Mouse (Mus musculus): Measurements from ENCODE around the gene Cdk17.

The Cdk17 gene

DNA sequence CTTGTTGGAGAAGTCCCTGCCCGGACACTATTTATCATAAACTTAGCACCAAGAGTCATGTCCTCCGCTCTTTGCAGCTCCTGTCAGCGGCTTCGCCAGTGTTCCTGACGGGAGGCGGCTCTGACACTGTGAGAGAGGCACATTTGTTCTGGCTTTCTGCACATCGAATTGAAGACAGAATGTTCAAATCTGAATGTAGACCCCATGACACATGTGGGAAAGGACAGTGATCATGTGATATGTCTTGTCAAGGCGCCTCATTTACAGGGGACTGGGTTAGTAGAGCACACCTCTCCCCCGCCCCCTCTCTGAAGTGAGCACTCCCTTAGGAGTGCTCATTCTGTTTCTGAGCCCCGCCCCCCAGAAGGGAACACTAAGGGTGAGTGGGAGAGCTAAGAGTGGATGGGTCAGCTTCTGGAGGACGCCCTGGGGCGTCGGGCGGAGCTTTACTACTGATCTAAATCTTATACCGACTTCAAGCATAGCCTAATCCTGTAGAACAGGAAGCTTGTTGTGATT is 101.4 kb downstream of the Cdk17 start:
- ChIA-PET POLR2A (interaction anchor here in 3 of 4 experiments (0.6 to 2.5 kb wide), 12 partner anchors 10 to 212 kb away, joined by 3 to 9 read pairs (median 4); no protein-coding TSS in a partner anchor), CTCF (interaction anchor here in 3 of 4 experiments (0.5 to 1.8 kb wide), 5 partner anchors 11 to 226 kb away, joined by 3 to 7 read pairs (median 3); no protein-coding TSS in a partner anchor)

DNA sequence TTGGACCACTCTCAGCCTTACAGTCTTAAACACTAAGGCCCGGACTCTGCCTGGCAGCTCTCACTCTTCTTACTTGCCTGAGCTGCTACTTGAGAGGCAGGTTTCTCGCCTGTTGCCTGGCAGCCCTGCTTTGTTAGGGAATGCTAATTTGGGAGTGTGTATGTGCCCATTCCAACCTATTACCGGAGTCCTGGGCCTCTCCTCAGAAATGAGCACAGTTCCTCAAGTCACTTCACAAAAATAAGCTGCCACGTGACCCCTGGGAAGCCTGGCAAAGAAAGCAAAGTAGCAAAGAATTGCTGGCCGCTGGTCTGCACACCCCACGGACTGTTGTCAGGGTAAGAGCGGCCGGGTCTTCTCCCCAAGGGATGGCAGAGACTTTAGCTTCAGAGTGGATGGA is 102.8 kb downstream of the Cdk17 start:
- CTCF ChIA-PET: interaction anchor here in 2 of 4 experiments (0.6 to 0.7 kb wide), 3 partner anchors 19 to 182 kb away, joined by 3 to 5 read pairs (median 3); partner anchors contain the start of gene Cfap54 (in 1 of the 2)
- POLR2A ChIA-PET: interaction anchor here in 3 of 4 experiments (0.5 to 2.8 kb wide), 8 partner anchors 9 to 358 kb away, joined by 3 to 12 read pairs (median 4); no protein-coding TSS in a partner anchor

DNA sequence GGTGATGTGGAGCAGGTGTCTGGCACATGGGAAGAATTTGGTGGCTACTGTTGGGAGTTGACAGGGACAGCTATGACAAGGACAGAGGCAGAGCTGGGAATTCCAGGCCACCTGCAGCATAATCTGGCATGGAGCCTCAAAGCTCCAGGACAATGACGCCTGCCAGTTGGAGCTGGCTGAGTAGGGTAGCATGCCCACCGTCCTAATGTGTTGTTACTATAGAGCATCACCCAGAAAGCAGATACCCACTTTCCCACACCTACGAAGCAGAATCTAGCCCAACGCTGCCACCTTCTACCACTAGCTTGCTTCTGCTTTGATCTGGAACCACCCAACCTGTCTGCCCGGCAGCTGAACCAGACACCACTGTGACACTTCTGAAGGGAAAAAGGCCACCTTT is 103.3 kb downstream of the Cdk17 start:
- CTCF ChIA-PET: interaction anchor here in 3 of 4 experiments (0.6 to 1.1 kb wide), 5 partner anchors 9 to 664 kb away, joined by 3 to 5 read pairs (median 3); partner anchors contain the start of gene Cfap54 (in 1 of the 3)
- POLR2A ChIA-PET: interaction anchor here in 3 of 4 experiments (0.5 to 2.8 kb wide), 10 partner anchors 9 to 1348 kb away, joined by 3 to 12 read pairs (median 4); no protein-coding TSS in a partner anchor

DNA sequence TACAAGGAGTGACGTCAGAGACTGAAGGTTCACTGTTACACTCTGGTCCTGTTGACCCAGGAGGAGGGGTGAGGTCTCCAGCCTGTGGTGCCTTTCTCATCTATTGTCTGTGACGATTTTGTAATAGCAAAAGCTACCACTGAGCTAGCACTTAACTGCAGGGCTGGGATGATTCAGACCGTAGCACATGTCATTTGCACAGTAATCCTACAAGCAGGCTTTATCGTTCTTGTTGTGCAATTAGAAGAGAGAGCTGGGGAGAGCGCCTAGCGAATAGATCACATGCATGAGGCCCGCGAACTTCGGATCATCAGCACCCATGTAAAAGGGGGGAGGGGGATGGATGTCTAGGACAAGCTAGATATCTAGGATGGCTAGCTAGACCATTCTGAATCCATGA is 105.2 kb downstream of the Cdk17 start:
- CTCF ChIA-PET: no interaction called here
- POLR2A ChIA-PET: interaction anchor here in 2 of 4 experiments (0.8 to 2.4 kb wide), 3 partner anchors 8 to 22 kb away, joined by 3 to 6 read pairs (median 4); no protein-coding TSS in a partner anchor

DNA sequence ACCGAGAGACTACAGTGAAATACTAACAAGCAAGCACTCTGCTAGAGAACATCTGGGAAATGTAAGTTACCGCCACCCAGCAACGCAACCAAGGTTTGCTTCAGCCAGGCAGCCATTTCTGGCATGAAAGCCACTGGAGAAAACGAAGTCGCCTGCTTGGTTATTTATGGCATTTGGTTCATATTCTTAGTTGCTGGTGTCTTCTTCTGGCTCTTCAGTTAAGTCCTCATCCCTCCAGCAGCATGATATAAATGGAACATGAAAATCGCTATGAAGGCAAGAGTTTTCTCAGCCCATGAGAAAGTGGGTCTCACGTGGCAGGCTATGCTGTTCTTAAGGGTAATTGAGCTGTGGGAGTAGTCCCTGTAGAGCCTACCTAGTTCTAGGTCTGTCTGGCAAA is 105.8 kb downstream of the Cdk17 start:
- ChIA-PET POLR2A (interaction anchor here in 2 of 4 experiments (0.8 to 2.4 kb wide), 4 partner anchors 8 to 23 kb away, joined by 3 to 6 read pairs (median 4); no protein-coding TSS in a partner anchor), CTCF (no interaction called here)

DNA sequence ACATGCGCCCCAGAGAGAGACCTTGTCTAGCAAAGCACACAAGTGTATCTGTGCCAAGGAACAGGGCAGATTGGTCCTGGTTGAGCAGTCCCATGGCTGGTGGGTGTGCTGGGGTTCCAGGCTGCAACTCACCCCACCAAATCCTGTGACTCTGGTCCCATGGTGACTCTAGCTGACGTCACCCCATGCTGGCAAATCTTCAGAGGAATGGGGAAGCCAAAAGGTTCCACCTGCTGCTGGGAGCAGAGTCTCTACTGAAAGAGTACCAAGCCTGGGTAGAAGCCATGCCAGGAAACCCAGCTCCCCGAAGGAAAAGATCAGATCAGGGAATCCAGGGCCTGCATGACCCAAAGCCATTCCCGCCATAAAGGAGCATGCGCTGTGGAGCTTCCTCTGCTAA is 106.8 kb downstream of the Cdk17 start:
- ChIA-PET POLR2A (interaction anchor here in 1 of 4 experiments (1.1 to 1.5 kb wide), 2 partner anchors 9 to 11 kb away, joined by 3 to 4 read pairs; no protein-coding TSS in a partner anchor), CTCF (interaction anchor here in 1 of 4 experiments (0.5 kb wide), 1 partner anchor 162 kb away, joined by 5 read pairs; no protein-coding TSS in a partner anchor)

DNA sequence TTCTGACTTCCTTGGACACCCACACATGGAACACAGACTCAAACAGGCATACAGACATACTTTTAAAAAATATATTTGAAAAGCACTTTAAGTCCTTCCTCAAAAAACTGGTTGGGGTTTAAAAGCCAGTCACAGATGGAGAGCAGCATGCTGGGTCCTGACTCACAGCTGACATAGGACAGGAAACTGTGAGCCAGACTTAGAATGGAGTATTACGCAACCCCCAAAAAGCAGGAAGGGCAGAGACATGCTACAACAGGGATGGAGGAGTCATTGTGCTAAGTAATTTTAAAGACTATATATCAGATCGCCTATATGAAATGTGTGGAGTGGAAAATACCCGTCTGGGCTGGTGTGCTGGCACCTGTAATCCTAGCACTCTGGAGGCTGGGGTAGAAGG is 107.7 kb downstream of the Cdk17 start:
- POLR2A ChIA-PET: interaction anchor here in 1 of 4 experiments (1.2 kb wide), 1 partner anchor 14 kb away, joined by 5 read pairs; no protein-coding TSS in a partner anchor
- CTCF ChIA-PET: no interaction called here

DNA sequence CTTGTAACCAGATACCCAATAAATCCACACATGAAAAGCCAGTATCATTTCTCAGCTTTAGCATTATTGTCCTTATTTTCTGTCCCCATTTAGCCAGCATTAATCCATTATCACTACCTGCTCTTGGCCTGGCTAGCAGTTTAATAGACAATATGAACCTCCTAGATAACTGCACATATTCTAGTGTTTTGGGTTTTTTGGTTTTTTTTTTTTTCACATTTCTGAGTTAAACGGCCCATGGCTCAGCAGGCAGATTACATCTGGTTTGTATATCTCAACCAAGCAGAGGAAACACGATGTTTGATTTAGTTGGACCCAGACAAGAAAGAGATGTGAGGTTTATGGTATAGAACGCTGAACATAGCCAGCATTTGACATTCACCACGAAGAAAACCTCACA is 109.1 kb downstream of the Cdk17 start:
- POLR2A ChIA-PET: interaction anchor here in 1 of 4 experiments (1.5 kb wide), 1 partner anchor 10 kb away, joined by 4 read pairs; no protein-coding TSS in a partner anchor

DNA sequence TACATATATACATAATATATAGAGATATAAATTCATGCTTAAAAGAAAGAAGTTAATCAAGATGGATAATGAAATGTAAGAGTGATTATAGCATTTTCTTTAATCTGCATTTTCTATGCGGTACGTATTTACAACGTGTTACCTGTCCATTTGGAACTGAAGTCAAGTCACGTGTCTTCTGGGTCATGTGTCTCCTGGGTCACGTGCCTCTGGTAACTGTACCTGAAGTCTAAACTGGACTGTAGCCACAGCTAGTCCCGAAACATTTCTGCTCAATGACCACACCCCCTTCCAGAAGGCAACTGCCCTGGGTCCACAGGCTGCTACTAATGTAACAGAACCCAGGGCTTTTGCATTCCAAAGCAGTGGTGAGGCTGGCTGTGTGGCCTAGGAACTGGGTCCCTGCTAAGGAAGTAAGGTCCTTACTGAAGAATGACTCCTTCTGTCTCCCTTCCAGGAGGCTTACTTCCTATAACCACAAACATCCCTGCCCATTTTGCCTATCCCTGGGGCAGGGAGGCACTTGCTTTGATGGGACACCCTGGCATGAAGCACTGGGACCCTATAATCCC is 110.3 kb downstream of the Cdk17 start:
- POLR2A ChIA-PET: interaction anchor here in 2 of 4 experiments (1.5 to 2.6 kb wide), 5 partner anchors 8 to 19 kb away, joined by 4 to 10 read pairs (median 6); no protein-coding TSS in a partner anchor
- CTCF ChIA-PET: interaction anchor here in 1 of 4 experiments (0.9 kb wide), 1 partner anchor 21 kb away, joined by 3 read pairs; no protein-coding TSS in a partner anchor

More for the DNA sequence above, 109.1 kb downstream of the Cdk17 start:
- CTCF ChIA-PET: interaction anchor here in 2 of 4 experiments (0.9 kb wide), 2 partner anchors 22 to 219 kb away, joined by 3 to 6 read pairs; no protein-coding TSS in a partner anchor

DNA sequence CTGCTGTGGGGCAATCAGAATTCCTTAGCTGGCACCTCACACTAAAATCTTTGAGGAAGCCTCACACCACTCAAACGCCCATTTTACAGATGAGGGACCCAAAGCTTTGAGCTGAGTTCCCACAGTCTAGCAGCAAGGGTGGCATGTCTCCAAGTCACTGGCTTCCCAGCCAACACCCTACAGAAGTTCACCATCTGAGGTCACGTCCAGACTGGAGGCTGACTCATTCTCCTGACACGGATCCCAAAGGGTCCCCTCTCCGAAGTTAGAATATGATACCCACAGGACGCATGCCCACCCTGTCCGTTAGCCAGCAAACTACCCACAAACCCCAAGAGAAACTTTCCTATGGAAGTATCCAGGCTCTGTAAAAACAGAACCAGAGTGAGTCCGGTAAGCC is 111.2 kb downstream of the Cdk17 start:
- ChIA-PET POLR2A (interaction anchor here (0.8 to 2.6 kb wide), 8 partner anchors 9 to 112 kb away, joined by 3 to 10 read pairs (median 5); partner anchors contain the start of gene Cdk17 (in 1 of the 4)), CTCF (interaction anchor here in 1 of 4 experiments (0.5 to 1.8 kb wide), 2 partner anchors 10 to 23 kb away, joined by 5 to 7 read pairs; no protein-coding TSS in a partner anchor)

DNA sequence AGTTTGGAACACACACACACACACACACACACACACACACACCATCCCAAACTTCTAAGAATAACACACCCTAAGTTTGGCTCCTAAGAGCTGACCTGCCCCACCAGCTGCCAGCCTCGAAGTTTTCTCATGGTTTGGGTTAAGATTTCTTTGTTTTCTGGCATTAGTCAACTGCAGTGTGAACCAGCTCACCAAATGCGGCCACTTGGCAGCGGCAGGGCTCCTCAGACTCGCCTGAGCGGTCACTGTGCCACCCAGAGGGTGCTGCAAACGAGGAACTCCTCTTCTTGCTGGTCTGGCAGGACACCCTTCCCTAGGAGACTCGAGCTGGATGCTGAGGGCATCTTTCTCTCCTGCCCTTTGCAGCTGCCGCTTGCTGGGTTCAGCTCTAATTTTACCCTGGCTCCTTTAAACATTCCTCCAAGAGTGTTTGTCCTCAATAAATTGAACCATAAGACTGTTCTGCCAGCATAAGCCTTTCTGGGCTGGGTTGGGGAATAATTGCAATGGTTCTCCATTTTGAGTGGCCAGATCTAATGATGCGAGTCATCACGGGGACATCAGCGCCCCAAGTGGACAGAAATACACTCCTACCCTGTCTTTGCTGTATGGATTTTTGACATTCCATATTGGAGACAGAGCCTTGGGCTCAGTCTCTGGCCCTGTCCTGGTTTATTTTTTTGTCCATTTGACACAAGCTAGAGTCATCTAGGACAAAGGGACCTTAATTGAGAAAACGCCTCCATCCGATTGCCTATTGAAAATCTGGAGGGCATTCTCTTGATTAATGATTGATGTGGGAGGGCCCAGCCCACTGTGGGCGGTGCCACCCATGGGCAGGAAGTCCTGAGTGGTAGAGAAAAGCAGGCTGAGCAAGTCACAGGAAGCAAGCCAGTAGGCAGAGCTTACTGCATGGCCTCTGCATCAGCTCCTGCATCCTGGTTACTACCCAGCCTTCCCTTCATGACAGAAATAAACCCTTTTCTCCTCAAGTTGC is 112.6 kb downstream of the Cdk17 start:
- CTCF ChIA-PET: interaction anchor here (0.5 to 2.6 kb wide), 24 partner anchors 9 to 546 kb away, joined by 3 to 10 read pairs (median 4); no protein-coding TSS in a partner anchor

DNA sequence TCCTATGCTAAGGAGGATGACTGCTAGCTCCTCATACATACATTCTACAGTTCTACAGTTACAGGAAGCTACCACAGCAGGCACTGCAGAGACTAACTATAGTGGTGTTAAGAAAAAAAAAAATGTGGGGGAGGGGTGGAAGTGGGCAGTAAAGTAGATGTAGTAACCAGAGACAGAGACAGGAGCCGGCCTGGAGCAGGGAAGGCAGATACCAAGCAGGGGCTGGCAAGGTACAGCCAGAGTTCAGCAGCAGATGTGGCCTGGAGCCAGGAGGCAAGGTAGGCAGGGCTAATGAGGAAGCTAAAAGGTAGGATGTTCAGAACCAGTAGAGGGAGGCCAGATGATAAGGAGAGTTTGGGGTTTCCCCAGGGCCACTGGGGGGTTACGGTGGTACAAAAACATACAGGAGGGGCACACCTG is 113.6 kb downstream of the Cdk17 start:
- ChIA-PET POLR2A (interaction anchor here in 2 of 4 experiments (0.6 to 3.6 kb wide), 7 partner anchors 8 to 211 kb away, joined by 3 to 12 read pairs (median 5); no protein-coding TSS in a partner anchor), CTCF (interaction anchor here in 3 of 4 experiments (0.5 to 2.6 kb wide), 9 partner anchors 9 to 223 kb away, joined by 3 to 10 read pairs (median 4); no protein-coding TSS in a partner anchor)

More for the DNA sequence above, 112.6 kb downstream of the Cdk17 start:
- POLR2A ChIA-PET: interaction anchor here (0.5 to 3.6 kb wide), 20 partner anchors 7 to 270 kb away, joined by 3 to 12 read pairs (median 4); partner anchors contain the start of gene Cdk17 (in 1 of the 4)

DNA sequence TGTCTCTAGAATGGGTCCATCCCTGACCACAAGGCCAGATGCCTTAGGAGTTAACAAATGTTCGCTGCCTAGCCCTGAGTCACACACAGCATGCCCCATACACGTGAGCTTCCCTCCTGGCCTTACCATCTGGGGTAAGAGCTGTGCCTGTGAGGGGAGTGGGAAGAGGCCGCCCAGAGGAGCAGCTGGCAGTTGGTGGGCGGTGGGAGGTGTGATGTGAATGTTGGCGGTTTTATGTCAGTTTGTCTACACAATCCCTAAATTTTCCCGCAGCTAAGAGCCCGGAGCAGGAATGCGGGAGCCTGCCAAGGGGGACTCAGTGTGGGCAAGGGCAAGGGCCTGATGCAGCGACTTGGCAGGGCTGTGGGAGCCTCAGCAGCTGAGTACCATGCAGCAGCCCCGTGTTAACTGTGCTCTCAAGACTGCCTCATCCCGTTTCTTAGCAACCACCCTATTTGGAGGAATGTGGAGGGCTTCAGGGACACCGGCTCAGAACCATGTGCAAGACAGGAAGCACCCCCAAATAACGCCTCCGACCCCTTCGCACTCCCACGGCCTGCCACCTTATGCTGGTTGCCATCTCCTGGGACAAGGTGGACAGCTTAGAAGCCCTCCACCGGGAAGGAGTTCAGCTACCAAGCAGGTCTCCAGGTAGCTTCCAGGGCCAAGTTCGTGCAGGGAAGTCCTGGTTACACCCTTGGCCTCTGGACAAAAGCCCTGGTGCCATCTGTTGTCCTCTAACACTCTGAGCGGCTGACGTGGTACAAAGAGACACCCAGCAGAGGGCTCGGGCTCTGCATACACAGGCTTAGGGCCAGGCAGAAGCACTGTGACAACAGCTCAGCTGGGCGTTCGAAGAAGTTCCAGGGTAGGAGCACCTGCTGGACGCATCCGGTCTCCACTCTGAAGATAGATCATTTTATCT is 114.8 kb downstream of the Cdk17 start:
- ChIA-PET POLR2A (interaction anchor here in 3 of 4 experiments (0.5 to 4.9 kb wide), 23 partner anchors 8 to 199 kb away, joined by 3 to 28 read pairs (median 4); no protein-coding TSS in a partner anchor), CTCF (interaction anchor here in 3 of 4 experiments (0.5 to 1.6 kb wide), 6 partner anchors 13 to 309 kb away, joined by 3 to 7 read pairs (median 3); partner anchors contain the start of gene Cdk17 (in 1 of the 3))

DNA sequence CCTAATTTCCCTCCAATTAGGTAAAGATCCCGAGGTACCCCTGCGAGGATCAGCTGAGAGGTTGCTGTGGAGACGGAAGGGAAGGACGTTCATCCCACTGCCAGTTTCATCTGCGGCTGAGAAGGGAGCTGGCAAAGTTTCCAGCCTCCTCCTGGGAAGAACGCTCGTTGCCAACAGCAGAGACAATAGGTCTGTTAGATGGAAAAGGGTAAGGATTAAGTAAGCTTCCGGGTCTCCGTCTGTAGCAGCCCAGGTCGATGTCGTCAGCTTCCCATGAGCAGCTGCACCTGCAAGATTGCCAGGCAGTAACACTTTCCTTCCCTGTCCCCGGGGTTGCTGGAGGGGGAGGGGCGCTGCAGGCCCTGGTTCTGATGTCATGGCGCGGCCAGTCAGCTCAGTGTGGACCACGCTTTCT is 115.7 kb downstream of the Cdk17 start:
- ChIA-PET POLR2A (interaction anchor here in 3 of 4 experiments (0.5 to 4.9 kb wide), 20 partner anchors 8 to 214 kb away, joined by 3 to 28 read pairs (median 4); no protein-coding TSS in a partner anchor), CTCF (interaction anchor here in 3 of 4 experiments (0.6 to 1.6 kb wide), 4 partner anchors 14 to 296 kb away, joined by 3 to 7 read pairs (median 4); partner anchors contain the start of gene Cdk17 (in 1 of the 3))

DNA sequence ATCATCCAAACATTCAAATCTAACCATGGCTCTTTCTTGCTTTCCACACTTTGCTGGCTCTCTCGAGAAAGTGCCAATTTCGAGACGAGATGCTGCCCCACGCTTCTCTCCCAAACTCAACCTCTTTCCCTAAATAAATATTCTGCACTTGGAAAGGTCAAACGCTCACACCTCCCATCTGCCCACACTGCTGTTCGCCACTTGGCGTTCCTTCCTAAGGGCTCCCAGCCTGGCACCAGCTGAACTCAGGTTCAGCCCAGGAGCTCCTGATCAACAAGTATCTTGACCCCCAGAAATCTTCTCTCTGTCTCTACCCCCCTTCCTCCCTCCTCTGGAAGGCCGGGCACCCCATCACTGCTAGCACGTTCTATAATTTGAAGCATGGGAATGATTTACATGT is 116.2 kb downstream of the Cdk17 start:
- POLR2A ChIA-PET: interaction anchor here in 3 of 4 experiments (0.7 to 4.9 kb wide), 20 partner anchors 8 to 214 kb away, joined by 3 to 28 read pairs (median 4); partner anchors contain the start of gene Cfap54 (in 1 of the 3)
- CTCF ChIA-PET: interaction anchor here in 2 of 4 experiments (0.6 to 1.6 kb wide), 2 partner anchors 15 to 296 kb away, joined by 3 to 7 read pairs; no protein-coding TSS in a partner anchor

DNA sequence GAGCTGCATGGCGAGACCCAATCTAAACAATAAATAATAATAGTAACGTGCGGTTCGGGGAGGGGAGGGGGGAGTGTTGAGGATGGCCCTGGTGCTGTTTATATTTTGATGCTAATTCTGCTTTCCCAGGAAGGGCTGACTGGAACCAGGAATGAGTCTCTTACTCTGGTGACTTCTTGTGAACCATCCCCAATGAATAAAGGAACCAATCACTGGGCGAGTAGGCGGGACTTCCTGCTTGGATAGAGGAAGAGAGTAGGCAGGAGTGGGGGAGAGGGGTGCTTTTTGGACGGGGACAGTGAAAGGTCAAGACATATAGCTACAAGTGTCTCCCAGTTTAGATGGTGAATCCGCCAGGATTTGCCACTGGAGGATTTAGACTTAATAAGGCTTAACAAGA is 117.7 kb downstream of the Cdk17 start:
- ChIA-PET CTCF (interaction anchor here in 2 of 4 experiments (0.6 to 1.5 kb wide), 7 partner anchors 86 to 540 kb away, joined by 3 to 5 read pairs (median 3); no protein-coding TSS in a partner anchor), POLR2A (interaction anchor here in 3 of 4 experiments (0.6 to 4.9 kb wide), 50 partner anchors 9 to 499 kb away, joined by 3 to 28 read pairs (median 4); partner anchors contain the start of genes Cdk17 (in 2 of the 3), Cfap54 (in 1 of the 3) and Lta4h (in 1 of the 3))
